Mouse (Mus musculus): ENCODE data around the gene Acox3. TPM values are rescaled to one million over a fixed set of nuclear protein-coding genes. Genes with fewer than 3 reads are reported as not detected.

The Acox3 gene
- polyA plus RNA-seq (2011; ENCODE audit: insufficient read depth, insufficient read length, low read depth, missing spikeins), result 11.4 and 15.1 TPM in 2 replicates

- H3K9me3 ChIP-seq (replicated peaks; ENCODE audit: control insufficient read depth, insufficient read depth, low read length, poor library complexity, severe bottlenecking), result no peaks in the 10 kb centered on the region
- H3K36me3 ChIP-seq (ENCODE audit: control insufficient read depth, insufficient read depth, low read length, poor library complexity, severe bottlenecking), result no peaks in the 10 kb centered on the region
- H3K9ac ChIP-seq (ENCODE audit: low read depth, poor library complexity, severe bottlenecking), result peak within 1 kb of the TSS; percentile 25
- H3K27me3 ChIP-seq (ENCODE audit: control insufficient read depth, insufficient read depth, low read length, poor library complexity, severe bottlenecking), result no peaks in the 10 kb centered on the region
- H3K4me3 ChIP-seq (ENCODE audit: low read depth, low read length), result peak within 1 kb of the TSS; percentile 73
- H3K27ac ChIP-seq (ENCODE audit: insufficient read depth, low read length), result no peak within 1 kb of the TSS
- TF ChIP-seq EP300 (IDR thresholded peaks at IDR 0.05; ENCODE audit: insufficient read depth, low read depth, low read length) (no peak), POLR2A (IDR thresholded peaks at IDR 0.05; ENCODE audit: insufficient read depth, low read length) (no peak), CTCF (IDR thresholded peaks at IDR 0.05; ENCODE audit: low read depth, low read length) (no peak)
- H3K4me1 ChIP-seq (ENCODE audit: control insufficient read depth, insufficient read depth, low read length), result no peaks in the 10 kb centered on the region
These were observed at the start of gene Acox3 for GRCm38 (mm10) chr5:35582445-35583220. Gene Acox3 (plus strand): TSS chr5:35583040.

GRCm38 (mm10) chr5:35536271-35536670, 46.6 kb upstream of the Acox3 start:
- Histone ChIP-seq H3K4me3 (ENCODE audit: low read depth, low read length) (no peak overlapping the region), H3K9me3 (replicated peaks; ENCODE audit: control insufficient read depth, insufficient read depth, low read length, poor library complexity, severe bottlenecking) (no peaks in the 10 kb centered on the region), H3K36me3 (ENCODE audit: control insufficient read depth, insufficient read depth, low read length, poor library complexity, severe bottlenecking) (no peaks in the 10 kb centered on the region), H3K9ac (ENCODE audit: low read depth, poor library complexity, severe bottlenecking) (no peak overlapping the region), H3K27ac (ENCODE audit: insufficient read depth, low read length) (no peak overlapping the region), H3K4me1 (ENCODE audit: control insufficient read depth, insufficient read depth, low read length) (no peaks in the 10 kb centered on the region), H3K27me3 (ENCODE audit: control insufficient read depth, insufficient read depth, low read length, poor library complexity, severe bottlenecking) (no peaks in the 10 kb centered on the region)
- TF ChIP-seq POLR2A (IDR thresholded peaks at IDR 0.05; ENCODE audit: insufficient read depth, low read length) (no peak), EP300 (IDR thresholded peaks at IDR 0.05; ENCODE audit: insufficient read depth, low read depth, low read length) (no peak), CTCF (IDR thresholded peaks at IDR 0.05; ENCODE audit: low read depth, low read length) (peak; percentile 28)

- Histone ChIP-seq H3K9ac (ENCODE audit: low read depth, poor library complexity, severe bottlenecking) (no peak overlapping the region), H3K9me3 (replicated peaks; ENCODE audit: control insufficient read depth, insufficient read depth, low read length, poor library complexity, severe bottlenecking) (no peaks in the 10 kb centered on the region)
- no peak for TF ChIP-seq POLR2A (IDR thresholded peaks at IDR 0.05; ENCODE audit: insufficient read depth, low read length)
- no peak for TF ChIP-seq CTCF (IDR thresholded peaks at IDR 0.05; ENCODE audit: low read depth, low read length)
- no peak for TF ChIP-seq EP300 (IDR thresholded peaks at IDR 0.05; ENCODE audit: insufficient read depth, low read depth, low read length)
These were observed 45.4 kb upstream of the Acox3 start for GRCm38 (mm10) chr5:35537474-35537873.

GRCm38 (mm10) chr5:35538022-35538421, 44.8 kb upstream of the Acox3 start:
- no peak overlapping the region for H3K9ac ChIP-seq (ENCODE audit: low read depth, poor library complexity, severe bottlenecking)
- no peaks in the 10 kb centered on the region for H3K36me3 ChIP-seq (ENCODE audit: control insufficient read depth, insufficient read depth, low read length, poor library complexity, severe bottlenecking)
- H3K4me3 ChIP-seq (ENCODE audit: low read depth, low read length), result no peak overlapping the region
- no peaks in the 10 kb centered on the region for H3K27me3 ChIP-seq (ENCODE audit: control insufficient read depth, insufficient read depth, low read length, poor library complexity, severe bottlenecking)
- no peaks in the 10 kb centered on the region for H3K9me3 ChIP-seq (replicated peaks; ENCODE audit: control insufficient read depth, insufficient read depth, low read length, poor library complexity, severe bottlenecking)
- no peaks in the 10 kb centered on the region for H3K4me1 ChIP-seq (ENCODE audit: control insufficient read depth, insufficient read depth, low read length)
- no peak for TF ChIP-seq EP300 (IDR thresholded peaks at IDR 0.05; ENCODE audit: insufficient read depth, low read depth, low read length)
- no peak for TF ChIP-seq CTCF (IDR thresholded peaks at IDR 0.05; ENCODE audit: low read depth, low read length)
- TF ChIP-seq POLR2A (IDR thresholded peaks at IDR 0.05; ENCODE audit: insufficient read depth, low read length), result no peak
- H3K27ac ChIP-seq (ENCODE audit: insufficient read depth, low read length), result no peak overlapping the region

More at GRCm38 (mm10) chr5:35537474-35537873, 45.4 kb upstream of the Acox3 start:
- no peak overlapping the region for H3K4me3 ChIP-seq (ENCODE audit: low read depth, low read length)
- H3K27ac ChIP-seq (ENCODE audit: insufficient read depth, low read length), result no peak overlapping the region
- H3K36me3 ChIP-seq (ENCODE audit: control insufficient read depth, insufficient read depth, low read length, poor library complexity, severe bottlenecking), result no peaks in the 10 kb centered on the region
- H3K4me1 ChIP-seq (ENCODE audit: control insufficient read depth, insufficient read depth, low read length), result no peaks in the 10 kb centered on the region
- H3K27me3 ChIP-seq (ENCODE audit: control insufficient read depth, insufficient read depth, low read length, poor library complexity, severe bottlenecking), result no peaks in the 10 kb centered on the region

- H3K4me1 ChIP-seq (ENCODE audit: control insufficient read depth, insufficient read depth, low read length), result no peaks in the 10 kb centered on the region
- no peak for TF ChIP-seq CTCF (IDR thresholded peaks at IDR 0.05; ENCODE audit: low read depth, low read length)
- no peak for TF ChIP-seq POLR2A (IDR thresholded peaks at IDR 0.05; ENCODE audit: insufficient read depth, low read length)
- TF ChIP-seq EP300 (IDR thresholded peaks at IDR 0.05; ENCODE audit: insufficient read depth, low read depth, low read length), result no peak
- H3K36me3 ChIP-seq (ENCODE audit: control insufficient read depth, insufficient read depth, low read length, poor library complexity, severe bottlenecking), result no peaks in the 10 kb centered on the region
- H3K9me3 ChIP-seq (replicated peaks; ENCODE audit: control insufficient read depth, insufficient read depth, low read length, poor library complexity, severe bottlenecking), result no peaks in the 10 kb centered on the region
- H3K27me3 ChIP-seq (ENCODE audit: control insufficient read depth, insufficient read depth, low read length, poor library complexity, severe bottlenecking), result no peaks in the 10 kb centered on the region
- no peak overlapping the region for H3K4me3 ChIP-seq (ENCODE audit: low read depth, low read length)
- no peak overlapping the region for H3K27ac ChIP-seq (ENCODE audit: insufficient read depth, low read length)
- no peak overlapping the region for H3K9ac ChIP-seq (ENCODE audit: low read depth, poor library complexity, severe bottlenecking)
These were observed 43.3 kb upstream of the Acox3 start for GRCm38 (mm10) chr5:35539576-35539975.

- Histone ChIP-seq H3K9ac (ENCODE audit: low read depth, poor library complexity, severe bottlenecking) (no peak overlapping the region), H3K27ac (ENCODE audit: insufficient read depth, low read length) (no peak overlapping the region), H3K27me3 (ENCODE audit: control insufficient read depth, insufficient read depth, low read length, poor library complexity, severe bottlenecking) (no peaks in the 10 kb centered on the region), H3K4me3 (ENCODE audit: low read depth, low read length) (no peak overlapping the region), H3K9me3 (replicated peaks; ENCODE audit: control insufficient read depth, insufficient read depth, low read length, poor library complexity, severe bottlenecking) (no peaks in the 10 kb centered on the region), H3K4me1 (ENCODE audit: control insufficient read depth, insufficient read depth, low read length) (no peaks in the 10 kb centered on the region), H3K36me3 (ENCODE audit: control insufficient read depth, insufficient read depth, low read length, poor library complexity, severe bottlenecking) (no peaks in the 10 kb centered on the region)
- TF ChIP-seq POLR2A (IDR thresholded peaks at IDR 0.05; ENCODE audit: insufficient read depth, low read length), result no peak
- no peak for TF ChIP-seq EP300 (IDR thresholded peaks at IDR 0.05; ENCODE audit: insufficient read depth, low read depth, low read length)
- TF ChIP-seq CTCF (IDR thresholded peaks at IDR 0.05; ENCODE audit: low read depth, low read length), result no peak
These were observed 42.3 kb upstream of the Acox3 start for GRCm38 (mm10) chr5:35540555-35540954.

All from ES-Bruce4 (cell line).